Mouse (Mus musculus): ENCODE measurements around the gene Fos.
"Not testable (repeated sequence)": the region's sequence is repeated elsewhere in the genome, so short reads cannot be mapped to it uniquely, and the experiment has no call there.

Gene Fos

GRCm38 (mm10) chr12:85524859-85525495 is 51.3 kb downstream of the Fos start:
- DNase-seq = not testable (repeated sequence)

Measured in spleen, adult 18-20 months (tissue).